Mouse (Mus musculus) cortical plate, adult 2 months (tissue): ENCODE measurements around the gene Dnah2. TPM values are rescaled to one million over a fixed set of nuclear protein-coding genes. Genes with fewer than 3 reads are reported as not detected.

ENCODE experiments used
- H3K27ac ChIP-seq: fragments of 200-500 bp; 2 replicates; pipeline ENCODE4 v1.5.1; 2012; ENCODE audit warnings: low read length, control low read depth, inconsistent platforms; ENCODE audit not compliant: insufficient read depth
- H3K4me1 ChIP-seq: fragments of 200-500 bp; 2 replicates; pipeline ENCODE4 v1.6.1; 2011; ENCODE audit warnings: low read length; ENCODE audit not compliant: control insufficient read depth, insufficient read depth
- H3K4me3 ChIP-seq: fragments of 200-500 bp; 2 replicates; pipeline ENCODE4 v1.5.1; 2011; ENCODE audit warnings: mild to moderate bottlenecking, low read length, control low read depth; ENCODE audit not compliant: insufficient read depth
- CTCF ChIP-seq: fragments of 200-500 bp; IDR thresholded peaks from 2 replicates; pipeline ENCODE4 v1.5.1; 2011; ENCODE audit warnings: mild to moderate bottlenecking, control low read depth, low read length; ENCODE audit not compliant: insufficient read depth; ENCODE audit errors: extremely low read depth
- POLR2A ChIP-seq: fragments of 200-500 bp; IDR thresholded peaks from 2 replicates; pipeline ENCODE4 v1.6.1; 2011; ENCODE audit warnings: mild to moderate bottlenecking, low read length, control low read depth; ENCODE audit not compliant: insufficient read depth; ENCODE audit errors: extremely low read depth
- polyA plus RNA-seq: library from polyadenylated mRNA; depleted of rRNA; stranded (reverse); fragments of >200 nt; gene quantifications from 2 replicates; pipeline ENCODE4 v1.2.3, GENCODE M21; 2012

Gene Dnah2
- polyA plus RNA-seq, 1 experiment: 1.6 TPM

- Histone ChIP-seq H3K4me3 (peak overlapping the region; percentile 68), H3K4me1 (peaks cover 5% of the 10 kb centered on the region; the same call in 1 of the 2 replicates), H3K27ac (peak overlapping the region; percentile 49)
- TF ChIP-seq POLR2A (0 out of 2 replicates have a peak, but pooled peaks have one; percentile 11), CTCF (no peak)
Measured at GRCm38 (mm10) chr11:69415668-69416451, 133.1 kb downstream of the Dnah2 start.

DNA sequence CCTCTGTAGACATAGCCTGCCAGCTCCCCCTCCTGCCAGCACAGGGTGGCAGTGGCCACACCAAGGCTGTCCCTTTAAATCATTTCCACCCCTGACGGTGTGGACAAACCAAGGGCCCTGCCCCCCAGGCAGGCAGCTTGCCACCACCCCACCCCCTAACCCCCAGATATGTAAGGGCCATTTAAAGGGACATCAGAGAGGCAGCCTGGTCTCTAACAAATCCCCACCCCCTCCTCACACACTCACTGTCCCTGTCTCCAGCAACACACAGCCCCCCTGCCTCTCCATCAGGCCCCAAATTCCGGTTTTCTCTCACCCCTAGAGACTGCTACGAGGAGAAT is 133.6 kb downstream of the Dnah2 start:
- TF ChIP-seq CTCF (no peak), POLR2A (0 out of 2 replicates have a peak, but pooled peaks have one; percentile 21)
- peak overlapping the region; percentile 68 for H3K4me3 ChIP-seq
- H3K27ac ChIP-seq: peak overlapping the region; percentile 49
- H3K4me1 ChIP-seq: peaks cover 5% of the 10 kb centered on the region; the same call in 1 of the 2 replicates

DNA sequence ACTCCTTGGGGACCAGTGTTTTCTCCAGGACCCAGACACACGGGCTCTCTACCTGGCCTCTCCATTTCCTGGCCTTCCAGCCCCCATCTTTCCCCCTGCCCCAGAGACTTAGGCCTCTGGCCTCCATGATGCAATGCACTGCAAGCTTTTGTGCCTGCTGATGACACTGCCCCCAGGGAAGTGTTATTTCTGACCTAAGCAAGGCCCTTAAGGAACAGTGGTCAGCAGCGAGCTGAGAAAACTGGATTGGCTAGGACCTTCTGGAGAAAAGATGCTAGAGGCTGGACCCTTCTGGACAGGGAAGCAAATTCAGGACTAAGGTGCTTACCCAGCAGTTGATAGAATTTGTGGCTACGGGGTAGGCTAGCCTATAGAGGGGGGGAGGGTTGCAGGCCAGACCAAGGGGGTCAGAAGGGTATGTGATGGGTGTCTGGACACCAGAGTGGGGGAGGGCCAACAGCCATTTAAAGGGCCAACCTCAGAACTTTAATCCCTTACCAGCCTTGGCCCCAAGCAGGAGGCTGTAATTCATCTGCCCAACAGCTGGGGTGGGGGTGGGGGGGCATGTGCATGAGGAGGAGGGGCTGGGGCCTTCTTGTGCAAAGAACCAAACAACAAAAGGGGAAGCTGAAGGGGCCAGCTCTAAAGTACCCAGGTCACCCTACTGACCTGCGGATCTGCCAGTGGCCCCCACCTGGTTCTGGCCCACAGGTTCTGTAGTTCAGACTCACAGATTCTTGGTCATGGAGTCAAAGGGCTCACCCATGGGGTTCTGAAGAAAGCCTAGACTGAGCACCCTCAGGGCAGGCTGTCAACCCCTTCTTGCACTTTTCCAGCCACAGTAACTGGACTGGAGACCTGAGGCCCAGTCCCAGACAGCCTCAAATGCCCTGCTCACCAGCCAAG is 134.2 kb downstream of the Dnah2 start:
- TF ChIP-seq CTCF (no peak), POLR2A (no peak)
- H3K4me1 ChIP-seq: peaks cover 5% of the 10 kb centered on the region; the same call in 1 of the 2 replicates
- peak overlapping the region; percentile 68 for H3K4me3 ChIP-seq
- no peak overlapping the region for H3K27ac ChIP-seq

- Histone ChIP-seq H3K4me3 (peak within 1 kb of the TSS; percentile 63; the same call in 1 of the 2 replicates), H3K4me1 (peaks cover 5% of the 10 kb centered on the region; the same call in 1 of the 2 replicates), H3K27ac (no peak within 1 kb of the TSS)
- no peak for TF ChIP-seq POLR2A
- no peak for TF ChIP-seq CTCF
Measured at GRCm38 (mm10) chr11:69413221-69414181, 135.4 kb downstream of the Dnah2 start, which contains the start of gene Kdm6b. Gene Kdm6b (minus strand): TSS chr11:69413675.

GRCm38 (mm10) chr11:69412548-69412947 is 136.4 kb downstream of the Dnah2 start:
- Histone ChIP-seq H3K4me1 (peaks cover 6% of the 10 kb centered on the region), H3K4me3 (peak overlapping the region; percentile 63; the same call in 1 of the 2 replicates), H3K27ac (no peak overlapping the region)
- TF ChIP-seq POLR2A: no peak
- TF ChIP-seq CTCF: no peak

DNA sequence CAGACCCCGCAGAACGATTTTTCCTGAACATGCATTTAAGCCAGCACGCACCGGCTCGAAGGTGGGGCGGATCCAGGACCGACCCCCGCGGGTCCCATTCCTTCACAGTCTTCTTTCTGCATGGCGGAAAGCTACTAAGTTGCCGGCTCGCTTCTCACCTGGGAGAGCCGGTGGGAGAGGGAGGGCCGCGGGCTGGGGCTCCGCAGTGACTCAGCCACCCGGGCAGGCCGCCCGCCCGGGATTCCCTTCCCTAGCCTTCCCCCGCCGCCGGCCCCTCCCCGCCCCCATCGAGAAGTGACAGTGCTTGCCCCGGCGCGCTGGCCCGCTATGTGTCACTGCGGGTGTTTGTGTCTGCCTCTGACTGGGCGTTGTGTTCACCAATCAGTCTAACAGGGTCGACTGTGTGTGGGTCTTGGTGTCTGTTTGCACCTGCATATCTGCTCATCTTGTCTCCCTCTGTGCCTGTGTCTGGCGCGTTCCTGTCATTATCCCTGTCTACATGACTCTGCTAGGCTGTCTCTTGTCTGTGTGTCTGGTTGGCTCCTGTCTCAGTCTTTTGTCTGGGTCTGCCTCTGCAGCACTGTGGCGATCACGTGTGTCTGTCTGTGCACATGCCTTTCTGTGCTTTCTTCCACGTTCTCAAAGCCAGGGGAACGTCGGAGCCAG is 137.2 kb downstream of the Dnah2 start:
- peak; percentile 72 for TF ChIP-seq POLR2A
- no peak for TF ChIP-seq CTCF
- peak overlapping the region; percentile 63 for H3K4me3 ChIP-seq
- peaks cover 6% of the 10 kb centered on the region for H3K4me1 ChIP-seq
- H3K27ac ChIP-seq: peak overlapping the region; percentile 85

DNA sequence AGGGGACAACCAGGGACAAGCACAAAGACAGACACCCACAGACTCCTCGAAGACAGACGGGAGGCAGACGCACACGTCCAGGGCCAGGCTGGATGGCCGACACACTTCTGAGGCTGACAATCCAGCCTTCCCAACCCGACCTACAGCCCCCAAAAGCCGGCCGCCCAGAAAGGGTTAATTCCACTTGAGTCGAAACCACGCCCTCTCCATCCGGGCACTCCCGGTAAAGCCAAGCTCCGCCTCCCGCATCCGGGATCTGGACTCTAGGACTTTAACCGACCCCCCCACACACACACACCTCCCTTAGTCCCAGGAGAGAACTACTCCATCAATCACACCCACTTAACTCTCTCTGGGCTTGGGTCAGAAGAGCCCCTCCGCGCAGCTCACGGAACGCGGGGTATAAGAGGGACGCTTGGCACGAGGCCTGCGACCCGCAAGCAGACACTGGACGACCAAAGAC is 137.8 kb downstream of the Dnah2 start:
- H3K27ac ChIP-seq: peak overlapping the region; percentile 94
- peak; percentile 67; the same call in 1 of the 2 replicates for TF ChIP-seq POLR2A
- TF ChIP-seq CTCF: no peak
- H3K4me1 ChIP-seq: peaks cover 6% of the 10 kb centered on the region
- H3K4me3 ChIP-seq: peak overlapping the region; percentile 63
